Mouse (Mus musculus) thymus, postnatal 10 days (tissue): Measurements from ENCODE around the gene Selenow.
"Not testable (repeated sequence)": the region's sequence is repeated elsewhere in the genome, so short reads cannot be mapped to it uniquely, and the experiment has no call there.

ENCODE experiments used
- DNase-seq, 2 experiments: peaks; one replicate each; pipeline ENCODE4 v3.0.0; 2021; ENCODE audit warnings: low spot score in 2 of 2

Selenow gene

GRCm38 (mm10) chr7:15945721-15946536 lies 23.7 kb upstream of the Selenow start, which contains the start of gene Nop53:
Gene Nop53 (minus strand): TSS chr7:15946074.
- peak; percentile 82 to 85 for DNase-seq

- no peak for DNase-seq
These were observed 23.0 kb upstream of the Selenow start for GRCm38 (mm10) chr7:15945211-15945610.

GRCm38 (mm10) chr7:15944311-15944710 lies 22.1 kb upstream of the Selenow start:
- no peak for DNase-seq

- DNase-seq, result no peak
These were observed 16.4 kb upstream of the Selenow start for GRCm38 (mm10) chr7:15938621-15939020.

GRCm38 (mm10) chr7:15937491-15937890 lies 15.3 kb upstream of the Selenow start:
- DNase-seq, result no peak

- DNase-seq, result no peak
These were observed 11.5 kb upstream of the Selenow start for GRCm38 (mm10) chr7:15933437-15934359.

GRCm38 (mm10) chr7:15931635-15932034 lies 9.4 kb upstream of the Selenow start:
- no peak for DNase-seq

GRCm38 (mm10) chr7:15930543-15930942 lies 8.3 kb upstream of the Selenow start:
- no peak for DNase-seq

- DNase-seq, result peak in 1 of 2 experiments; percentile 60
These were observed 7.7 kb upstream of the Selenow start for GRCm38 (mm10) chr7:15929910-15930309.

- DNase-seq, result peak; percentile 28 to 31
These were observed 406 bp downstream of the Selenow start for GRCm38 (mm10) chr7:15921796-15922195.

- no peak for DNase-seq
These were observed 1.5 kb downstream of the Selenow start for GRCm38 (mm10) chr7:15920645-15921190.

GRCm38 (mm10) chr7:15919947-15920346 lies 2.3 kb downstream of the Selenow start:
- DNase-seq, result no peak

- no peak for DNase-seq
These were observed 3.8 kb downstream of the Selenow start for GRCm38 (mm10) chr7:15918371-15918770.

- no peak for DNase-seq
These were observed 5.2 kb downstream of the Selenow start for GRCm38 (mm10) chr7:15916996-15917395.

GRCm38 (mm10) chr7:15916134-15916723 lies 6.0 kb downstream of the Selenow start:
- no peak for DNase-seq

GRCm38 (mm10) chr7:15915695-15916094 lies 6.5 kb downstream of the Selenow start:
- not testable (repeated sequence) for DNase-seq

GRCm38 (mm10) chr7:15914751-15915150 lies 7.5 kb downstream of the Selenow start:
- no peak for DNase-seq

GRCm38 (mm10) chr7:15914252-15914651 lies 8.0 kb downstream of the Selenow start:
- DNase-seq, result peak in 1 of 2 experiments; percentile 50

- peak; percentile 41 to 77 for DNase-seq
These were observed 10.0 kb downstream of the Selenow start for GRCm38 (mm10) chr7:15912183-15912582.

- DNase-seq, result no peak
These were observed 11.7 kb downstream of the Selenow start for GRCm38 (mm10) chr7:15910521-15910920.

GRCm38 (mm10) chr7:15907971-15908590 lies 14.1 kb downstream of the Selenow start:
- DNase-seq, result no peak
